Comparison of ENCODE assay signal across 14 mouse cellular contexts in genomic region chr5:136626142-136626771, GRCm38 (mm10). TPM values are rescaled to one million over a fixed set of nuclear protein-coding genes. Genes with fewer than 3 reads are reported as not detected.
DNase-seq lines count a peak whose midpoint lies in the region; ATAC-seq lines count a peak whose summit lies in the region.
"Had no signal": no experiment of that assay in that cellular context is flagged by ENCODE, and none has a peak within 500 bp of the region (broad histone marks: within the 10 kb centered on the region; RNA-seq: fewer than 3 reads in every experiment).

No protein-coding gene starts in this region.

- H3K4me3 ChIP-seq in midbrain, embryonic 11.5 days (ENCODE audit: low read depth, low read length) = no peak overlapping the region
- H3K4me3 ChIP-seq in midbrain, embryonic 15.5 days = no peak overlapping the region
- H3K4me3 ChIP-seq in liver, embryonic 13.5 days (replicated peaks) = no peak overlapping the region
- H3K4me3 ChIP-seq: erythroblast, embryonic 14.5 days; heart, embryonic 15.5 days; liver, embryonic 15.5 days; neural tube, embryonic 13.5 days had no signal

- peak; percentile 21 for DNase-seq in midbrain, embryonic 11.5 days (ENCODE audit: low spot score, missing footprints)
- peak; percentile 79 for DNase-seq in MEL-GATA-1-ER (ENCODE audit: extremely low read depth, low read depth)
- peak; percentile 13 for DNase-seq in liver, embryonic 13.5 days
- DNase-seq in thymus, postnatal 36 days = peak; percentile 78 to 88
- no peak for DNase-seq in adrenal gland, adult (ENCODE audit: inconsistent age in 2 of 2, low spot score in 1 of 2)
- DNase-seq: cerebellum, adult 9-10 months; kidney, adult 8-10 months had no signal

- no peaks in the 10 kb centered on the region for H3K36me3 ChIP-seq in midbrain, embryonic 11.5 days (ENCODE audit: control insufficient read depth, insufficient read depth, low read length)
- H3K36me3 ChIP-seq in midbrain, embryonic 15.5 days (replicated peaks) = no peaks in the 10 kb centered on the region
- H3K36me3 ChIP-seq in liver, embryonic 13.5 days = no peaks in the 10 kb centered on the region
- H3K36me3 ChIP-seq: heart, embryonic 15.5 days; liver, embryonic 15.5 days; neural tube, embryonic 13.5 days had no signal

- ATAC-seq in midbrain, embryonic 11.5 days (ENCODE audit: low FRiP score) = no peak
- no peak for ATAC-seq in midbrain, embryonic 15.5 days (replicated peaks)
- ATAC-seq in liver, embryonic 13.5 days (ENCODE audit: low read depth) = no peak
- no peak for ATAC-seq in inflammation-experienced regulatory T-cells, adult 6 months
- ATAC-seq: hindbrain, postnatal 0 days had no signal

- H3K9ac ChIP-seq in midbrain, embryonic 11.5 days (ENCODE audit: low read length) = no peak overlapping the region
- H3K9ac ChIP-seq in midbrain, embryonic 15.5 days = no peak overlapping the region
- no peak overlapping the region for H3K9ac ChIP-seq in liver, embryonic 13.5 days
- H3K9ac ChIP-seq: heart, embryonic 15.5 days; liver, embryonic 15.5 days; neural tube, embryonic 13.5 days had no signal

- no peaks in the 10 kb centered on the region for H3K4me1 ChIP-seq in midbrain, embryonic 11.5 days (ENCODE audit: control insufficient read depth, insufficient read depth, low read length)
- peaks cover 11% of the 10 kb centered on the region for H3K4me1 ChIP-seq in midbrain, embryonic 15.5 days
- peaks cover 38% of the 10 kb centered on the region for H3K4me1 ChIP-seq in liver, embryonic 13.5 days (replicated peaks)

- H3K4me2 ChIP-seq in midbrain, embryonic 11.5 days = no peak overlapping the region
- no peak overlapping the region for H3K4me2 ChIP-seq in midbrain, embryonic 15.5 days
- H3K4me2 ChIP-seq in liver, embryonic 13.5 days = no peak overlapping the region
- H3K4me2 ChIP-seq: heart, embryonic 15.5 days; liver, embryonic 15.5 days; neural tube, embryonic 13.5 days had no signal

- H3K27ac ChIP-seq in midbrain, embryonic 11.5 days (ENCODE audit: low read depth, low read length) = no peak overlapping the region
- no peak overlapping the region for H3K27ac ChIP-seq in midbrain, embryonic 15.5 days
- peak overlapping the region; percentile 53; the same call in 1 of the 2 replicates for H3K27ac ChIP-seq in liver, embryonic 13.5 days
- H3K27ac ChIP-seq: heart, embryonic 15.5 days; hindbrain, postnatal 0 days; liver, embryonic 15.5 days; neural tube, embryonic 13.5 days had no signal

- H3K9me3 ChIP-seq in midbrain, embryonic 11.5 days (ENCODE audit: control insufficient read depth, low read length) = no peaks in the 10 kb centered on the region
- no peaks in the 10 kb centered on the region for H3K9me3 ChIP-seq in midbrain, embryonic 15.5 days
- no peaks in the 10 kb centered on the region for H3K9me3 ChIP-seq in liver, embryonic 13.5 days (replicated peaks)
- H3K9me3 ChIP-seq: heart, embryonic 15.5 days; liver, embryonic 15.5 days; neural tube, embryonic 13.5 days had no signal

- peaks cover 5% of the 10 kb centered on the region; the same call in 1 of the 2 replicates for H3K27me3 ChIP-seq in midbrain, embryonic 11.5 days (ENCODE audit: control insufficient read depth, insufficient read depth, low read length)
- H3K27me3 ChIP-seq in midbrain, embryonic 15.5 days (replicated peaks) = peaks cover 21% of the 10 kb centered on the region
- H3K27me3 ChIP-seq in liver, embryonic 13.5 days = 0 out of 2 replicates have a peak, but pooled peaks cover 9% of the 10 kb centered on the region

- 53% methylated on average over 4 of the region's 4 CpGs for WGBS in midbrain, embryonic 11.5 days
- WGBS in midbrain, embryonic 15.5 days = 55% methylated on average over 4 of the region's 4 CpGs
- 17% methylated on average over 4 of the region's 4 CpGs for WGBS in liver, embryonic 13.5 days (ENCODE audit: insufficient replicate concordance)

RNA-seq across cellular contexts. Expression of gene Cux1, which starts 59.0 kb away (rescaled TPM):
- polyA plus RNA-seq in midbrain, embryonic 11.5 days (2014; fragmentation: Nextera tagmentation; extraction: Ambion mirVana) = 117 and 130 TPM in 2 replicates
- 114 and 121 TPM in 2 replicates for polyA plus RNA-seq in midbrain, embryonic 15.5 days (2015; fragmentation: Nextera tagmentation; extraction: Ambion mirVana)
- 16.6 and 20.5 TPM in 2 replicates for polyA plus RNA-seq in liver, embryonic 13.5 days (2015; fragmentation: Nextera tagmentation; extraction: Ambion mirVana)
- polyA plus RNA-seq in inflammation-experienced regulatory T-cells, adult 6 months (2017; shearing (Covaris generic)) = 10 to 100 TPM; 25.9 to 53.1 (median 41.6) TPM

Comparison
In these comparisons a context has a peak if more than half of its experiments do, and no peak if none do; other contexts are left out.
1. DNase-seq: peak in midbrain, embryonic 11.5 days (single experiment), MEL-GATA-1-ER (single experiment), liver, embryonic 13.5 days (single experiment) and thymus, postnatal 36 days (2 of 2); none in adrenal gland, adult (0 of 2).